Mouse (Mus musculus) hindbrain, embryonic 11.5 days (tissue): ENCODE measurements at regions not wholly inside any gene's neighbourhood (a gene's known extent, or its start where the extent isn't known, plus 50 kb on each side); places are given as distances from the start of the nearest gene placed in this dataset.
A peak's percentile ranks its signal among the peaks of the same experiment; 100 is the strongest.

ENCODE experiments used
- ATAC-seq: fragments of 200-750 bp; cut with Nextera tagmentation; 2 replicates; pipeline ENCODE4 v1.8.0; 2017; ENCODE audit warnings: mild to moderate bottlenecking, moderate TSS enrichment, moderate library complexity; ENCODE audit not compliant: low FRiP score
- DNase-seq: peaks from one replicate; pipeline ENCODE4 v3.0.0-alpha.2; 2015; ENCODE audit warnings: low spot score
- H3K27ac ChIP-seq: fragments of 300-500 bp; sonication (generic); 2 replicates; pipeline ENCODE4 v1.5.1; 2014; ENCODE audit warnings: mild to moderate bottlenecking, low read depth, low read length
- H3K27me3 ChIP-seq: fragments of 300-500 bp; sonication (generic); 2 replicates; pipeline ENCODE4 v1.6.1; 2014; ENCODE audit warnings: mild to moderate bottlenecking, low read length, moderate library complexity, mixed read lengths; ENCODE audit not compliant: control insufficient read depth, insufficient read depth
- H3K36me3 ChIP-seq: fragments of 300-500 bp; sonication (generic); 2 replicates; pipeline ENCODE4 v1.6.1; 2014; ENCODE audit warnings: mild to moderate bottlenecking, low read length, moderate library complexity, mixed read lengths; ENCODE audit not compliant: control insufficient read depth, insufficient read depth
- H3K4me1 ChIP-seq: fragments of 300-500 bp; sonication (generic); replicated peaks from 2 replicates; pipeline ENCODE4 v1.6.1; 2014; ENCODE audit warnings: low read length, mixed read lengths; ENCODE audit not compliant: control insufficient read depth, insufficient read depth
- H3K4me2 ChIP-seq: fragments of 300-500 bp; sonication (generic); replicated peaks from 2 replicates; pipeline ENCODE4 v1.6.1; 2014; ENCODE audit warnings: mild to moderate bottlenecking, low read depth, low read length
- H3K4me3 ChIP-seq: fragments of 300-500 bp; sonication (generic); 2 replicates; pipeline ENCODE4 v1.5.1; 2014; ENCODE audit warnings: low read depth, low read length
- H3K9ac ChIP-seq: fragments of 300-500 bp; sonication (generic); 2 replicates; pipeline ENCODE4 v1.6.1; 2014; ENCODE audit warnings: low read depth, low read length
- H3K9me3 ChIP-seq: fragments of 300-500 bp; sonication (generic); 2 replicates; pipeline ENCODE4 v1.6.1; 2016; ENCODE audit warnings: low read length; ENCODE audit not compliant: control insufficient read depth
- WGBS: fragments of 180-500 bp; shearing (Covaris S2); extraction: QIAGEN DNeasy Blood & Tissue Kit; methylation state at CpG from one replicate; pipeline ENCODE4 v1.1.7; 2014; 5-methylcytosine and 5-hydroxymethylcytosine counted together

DNA sequence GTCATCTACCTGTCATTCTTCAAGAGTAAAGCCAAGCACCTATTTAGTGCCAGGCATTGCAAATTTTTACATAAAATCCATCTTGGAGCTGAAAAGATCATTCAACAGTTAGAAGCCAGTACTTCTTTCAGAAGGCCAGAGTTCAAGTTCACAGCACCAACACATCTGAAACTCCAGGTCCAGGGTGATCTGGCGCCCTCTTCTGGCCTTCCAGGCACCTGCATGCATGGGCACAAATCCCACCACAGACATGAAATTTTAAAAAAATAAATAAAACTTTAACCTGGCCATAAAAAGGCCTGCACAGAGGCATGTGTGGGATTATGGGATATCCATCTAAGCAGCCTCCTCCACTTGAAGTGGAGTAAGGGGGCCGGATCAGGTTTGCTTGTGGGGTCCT lies 144.7 kb downstream of the Cct6b start:
- no peak overlapping the region for H3K4me3 ChIP-seq
- H3K27me3 ChIP-seq = peaks cover 4% of the 10 kb centered on the region; the same call in 1 of the 2 replicates
- no peaks in the 10 kb centered on the region for H3K36me3 ChIP-seq
- DNase-seq (no peak), ATAC-seq (no peak)
- no peak overlapping the region for H3K27ac ChIP-seq
- WGBS = 73% methylated on average over 2 of the region's 2 CpGs
- no peaks in the 10 kb centered on the region for H3K4me1 ChIP-seq
- H3K9me3 ChIP-seq = no peaks in the 10 kb centered on the region
- H3K4me2 ChIP-seq = no peak overlapping the region
- H3K9ac ChIP-seq = no peak overlapping the region

DNA sequence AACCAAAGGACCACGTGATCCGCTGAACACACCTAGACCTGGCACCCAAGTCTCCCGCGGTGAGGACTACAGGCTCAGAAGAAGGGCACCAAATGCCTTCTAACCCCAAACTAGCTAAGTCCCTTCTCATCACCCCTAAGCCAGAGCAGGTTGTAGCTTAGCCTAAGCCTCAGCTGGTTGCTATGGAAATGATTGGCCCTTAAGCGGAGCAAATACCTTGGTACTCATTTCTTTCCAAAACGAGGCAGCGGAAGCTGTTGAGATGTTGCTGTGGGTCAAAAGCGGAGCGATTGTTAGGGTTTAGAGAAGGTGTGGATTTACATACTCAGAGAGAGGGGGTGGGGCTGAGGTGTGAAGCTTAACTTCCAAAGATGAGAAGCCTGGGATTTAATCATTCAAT lies 145.7 kb downstream of the Cct6b start:
- H3K27ac ChIP-seq = no peak overlapping the region
- no peak overlapping the region for H3K9ac ChIP-seq
- no peak for DNase-seq
- peaks cover 4% of the 10 kb centered on the region; the same call in 1 of the 2 replicates for H3K27me3 ChIP-seq
- no peak overlapping the region for H3K4me3 ChIP-seq
- H3K36me3 ChIP-seq = no peaks in the 10 kb centered on the region
- no peak overlapping the region for H3K4me2 ChIP-seq
- no peak for ATAC-seq
- 6% methylated on average over 9 of the region's 9 CpGs for WGBS
- H3K9me3 ChIP-seq = no peaks in the 10 kb centered on the region
- H3K4me1 ChIP-seq = no peaks in the 10 kb centered on the region

DNA sequence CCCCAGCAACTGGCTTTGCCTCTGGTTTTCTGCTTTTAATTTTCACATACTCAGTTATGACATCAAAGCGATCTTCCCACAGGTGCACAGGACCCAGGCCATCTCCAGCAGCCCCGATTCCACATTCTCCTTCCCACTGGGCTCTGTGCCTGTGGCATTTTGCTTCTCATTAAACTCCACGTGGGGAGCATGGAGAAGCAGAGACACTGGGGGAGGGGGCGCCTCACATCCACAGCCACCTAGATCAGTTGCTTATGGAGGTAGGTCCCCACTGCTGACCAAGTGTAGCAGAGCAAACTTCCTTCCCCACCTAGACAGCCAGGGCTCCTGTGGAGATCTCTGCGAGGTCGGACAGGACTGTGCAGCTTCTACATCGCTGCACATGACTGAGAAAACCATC lies 147.3 kb downstream of the Cct6b start:
- no peaks in the 10 kb centered on the region for H3K36me3 ChIP-seq
- H3K27me3 ChIP-seq = peaks cover 4% of the 10 kb centered on the region; the same call in 1 of the 2 replicates
- H3K9me3 ChIP-seq = no peaks in the 10 kb centered on the region
- no peak overlapping the region for H3K9ac ChIP-seq
- no peak overlapping the region for H3K4me2 ChIP-seq
- 69% methylated on average over 7 of the region's 7 CpGs for WGBS
- DNase-seq (no peak), ATAC-seq (no peak)
- no peak overlapping the region for H3K4me3 ChIP-seq
- H3K4me1 ChIP-seq = no peaks in the 10 kb centered on the region
- H3K27ac ChIP-seq = no peak overlapping the region

DNA sequence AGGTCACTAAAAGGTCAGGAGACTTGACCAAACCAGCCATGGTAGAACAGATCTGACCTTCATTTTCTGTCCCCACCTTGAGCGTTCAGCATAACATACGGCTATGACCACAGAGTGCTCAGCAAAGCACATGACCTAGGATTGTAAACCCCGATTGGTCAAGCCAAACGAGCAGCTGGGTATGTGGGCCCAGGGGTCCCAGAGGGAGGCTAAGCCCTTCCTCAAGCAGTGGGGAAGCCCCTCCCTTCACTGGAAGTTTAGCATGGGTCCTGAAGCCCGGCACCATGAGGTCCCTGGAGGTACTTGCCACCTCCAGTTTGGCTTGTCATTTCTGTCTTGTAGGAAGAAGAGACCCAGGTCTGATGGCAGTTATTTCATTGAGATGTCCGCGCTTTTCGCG lies 149.8 kb downstream of the Cct6b start:
- Histone ChIP-seq H3K27ac (no peak overlapping the region), H3K4me1 (no peaks in the 10 kb centered on the region), H3K4me3 (no peak overlapping the region), H3K9me3 (no peaks in the 10 kb centered on the region), H3K9ac (no peak overlapping the region), H3K36me3 (no peaks in the 10 kb centered on the region), H3K4me2 (no peak overlapping the region), H3K27me3 (peaks cover 4% of the 10 kb centered on the region; the same call in 1 of the 2 replicates)
- WGBS = 91% methylated on average over 9 of the region's 9 CpGs
- DNase-seq (no peak), ATAC-seq (no peak)

DNA sequence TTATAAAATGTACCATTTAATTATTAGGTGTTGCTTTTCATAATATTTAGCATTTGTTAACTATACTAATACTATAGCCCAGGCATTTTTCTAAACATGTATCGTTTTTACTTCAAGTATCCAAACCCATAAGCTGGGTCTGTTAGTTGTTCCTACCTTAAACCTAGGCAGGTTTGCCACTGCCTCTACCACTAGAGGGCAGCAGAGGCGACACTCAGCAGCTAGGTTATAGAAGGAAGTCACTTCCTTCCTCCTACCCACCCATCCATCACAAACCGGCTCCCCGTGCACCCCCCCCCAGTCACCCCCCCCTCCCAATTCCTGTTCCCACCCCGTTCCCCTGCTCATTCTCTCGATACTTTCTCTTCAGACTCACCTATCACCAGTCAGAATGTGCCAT lies 150.6 kb downstream of the Cct6b start:
- 25% methylated on average over 6 of the region's 6 CpGs for WGBS
- H3K9ac ChIP-seq = no peak overlapping the region
- no peaks in the 10 kb centered on the region for H3K36me3 ChIP-seq
- peaks cover 4% of the 10 kb centered on the region; the same call in 1 of the 2 replicates for H3K27me3 ChIP-seq
- H3K4me2 ChIP-seq = no peak overlapping the region
- no peak overlapping the region for H3K27ac ChIP-seq
- H3K9me3 ChIP-seq = no peaks in the 10 kb centered on the region
- no peaks in the 10 kb centered on the region for H3K4me1 ChIP-seq
- ATAC-seq (no peak), DNase-seq (peak; percentile 73)
- no peak overlapping the region for H3K4me3 ChIP-seq

DNA sequence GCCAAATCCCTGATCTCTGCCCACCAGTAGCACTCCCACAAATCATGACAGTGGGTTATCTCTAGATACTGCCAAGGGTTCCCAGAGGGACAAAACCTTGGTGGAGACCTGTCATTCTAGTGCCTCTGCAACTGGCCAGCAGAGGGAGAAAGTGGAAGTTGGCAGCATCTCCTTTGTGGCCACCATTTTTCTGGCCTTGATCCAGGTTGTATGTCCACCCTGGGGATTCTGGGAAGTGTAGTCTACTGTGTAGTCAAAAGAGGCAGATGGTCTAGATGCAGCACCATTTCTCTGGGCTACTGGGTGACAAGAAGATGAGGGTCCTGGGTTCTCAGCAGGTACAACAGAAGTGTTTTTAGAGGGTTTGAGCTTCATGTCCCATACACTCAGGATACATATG lies 152.1 kb downstream of the Cct6b start:
- Histone ChIP-seq H3K9ac (no peak overlapping the region), H3K9me3 (no peaks in the 10 kb centered on the region), H3K4me3 (no peak overlapping the region), H3K36me3 (no peaks in the 10 kb centered on the region), H3K4me2 (no peak overlapping the region), H3K27me3 (no peaks in the 10 kb centered on the region), H3K27ac (no peak overlapping the region), H3K4me1 (no peaks in the 10 kb centered on the region)
- no peak for DNase-seq
- ATAC-seq = no peak

DNA sequence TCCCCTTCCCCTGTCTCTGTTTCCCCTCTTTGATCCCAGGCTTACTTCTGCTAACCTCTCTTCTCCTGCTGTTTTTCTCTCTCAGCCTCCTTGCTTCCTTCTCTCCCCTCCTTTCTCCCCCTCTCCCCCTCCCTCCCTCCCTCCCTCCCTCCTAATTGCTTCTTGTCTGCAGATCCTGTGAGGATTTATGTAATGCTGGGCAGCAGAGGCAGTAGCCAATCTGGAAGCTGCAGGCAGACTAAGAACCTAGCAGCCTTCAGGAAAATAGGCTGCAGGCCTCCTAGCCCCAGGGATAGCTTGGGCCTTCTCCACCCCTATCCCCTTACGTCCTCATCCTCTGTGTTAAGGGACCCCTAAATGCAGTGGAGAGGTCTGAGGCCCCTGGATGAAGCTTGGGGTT lies 155.2 kb downstream of the Cct6b start:
- no peak overlapping the region for H3K27ac ChIP-seq
- ATAC-seq (no peak), DNase-seq (no peak)
- no peaks in the 10 kb centered on the region for H3K27me3 ChIP-seq
- 69% methylated on average over 1 of the region's 1 CpGs for WGBS
- H3K9me3 ChIP-seq = no peaks in the 10 kb centered on the region
- H3K36me3 ChIP-seq = no peaks in the 10 kb centered on the region
- H3K4me3 ChIP-seq = no peak overlapping the region
- H3K9ac ChIP-seq = no peak overlapping the region
- H3K4me2 ChIP-seq = no peak overlapping the region
- no peaks in the 10 kb centered on the region for H3K4me1 ChIP-seq

DNA sequence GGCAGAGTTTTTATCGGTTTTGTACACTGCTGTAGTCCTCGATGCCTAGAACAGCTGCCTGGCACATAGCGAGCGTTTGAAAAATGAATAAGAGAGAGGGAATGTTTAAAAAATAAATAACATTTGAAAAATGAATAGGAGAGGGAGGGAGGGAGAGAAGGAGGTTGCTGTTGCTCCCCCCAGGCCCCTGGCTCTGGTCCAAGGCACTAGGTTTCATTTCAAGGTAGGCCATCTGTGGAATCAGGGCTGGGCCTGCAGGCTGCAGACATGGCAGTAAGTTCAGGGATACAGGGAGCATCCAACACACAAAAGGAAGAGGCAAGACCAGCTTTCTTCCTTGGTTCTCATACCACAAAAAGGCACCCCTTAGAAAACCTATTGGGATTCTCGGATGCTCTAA lies 156.5 kb downstream of the Cct6b start:
- Histone ChIP-seq H3K4me3 (no peak overlapping the region), H3K9me3 (no peaks in the 10 kb centered on the region), H3K36me3 (no peaks in the 10 kb centered on the region), H3K9ac (no peak overlapping the region), H3K4me1 (no peaks in the 10 kb centered on the region), H3K4me2 (no peak overlapping the region), H3K27ac (no peak overlapping the region), H3K27me3 (no peaks in the 10 kb centered on the region)
- DNase-seq (no peak), ATAC-seq (no peak)
- WGBS = 89% methylated on average over 5 of the region's 5 CpGs

DNA sequence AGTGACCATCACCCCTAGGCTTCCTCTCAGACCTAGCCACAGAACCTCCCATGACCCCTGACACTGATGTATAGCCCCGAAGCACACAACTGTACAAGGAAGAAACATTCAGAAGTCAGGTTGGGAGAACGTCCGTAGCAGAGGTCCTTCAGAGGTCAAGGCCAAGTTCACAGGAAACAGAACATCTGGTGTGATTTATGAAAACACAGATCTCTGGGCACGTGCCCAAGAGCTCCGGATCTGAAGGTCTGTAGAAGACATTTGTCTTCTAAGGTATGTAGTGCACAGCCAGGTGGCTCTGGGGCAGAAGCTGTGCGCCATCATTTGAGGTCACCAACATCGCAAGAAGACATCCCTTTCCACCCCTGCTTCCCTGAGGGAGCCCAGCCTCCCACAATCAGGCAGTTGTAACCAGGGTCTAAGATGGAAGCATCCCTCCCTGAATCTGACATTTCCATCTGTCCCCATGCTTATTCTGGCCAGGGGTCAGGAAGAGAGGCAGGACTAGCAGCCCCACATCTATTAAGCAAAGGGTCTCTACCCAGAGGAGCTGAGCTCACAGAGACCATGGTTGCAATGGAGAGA lies 159.8 kb downstream of the Cct6b start:
- no peak overlapping the region for H3K9ac ChIP-seq
- DNase-seq (no peak), ATAC-seq (no peak)
- H3K27ac ChIP-seq = no peak overlapping the region
- WGBS = 72% methylated on average over 7 of the region's 7 CpGs
- H3K27me3 ChIP-seq = 0 out of 2 replicates have a peak, but pooled peaks cover 3% of the 10 kb centered on the region
- H3K4me1 ChIP-seq = no peaks in the 10 kb centered on the region
- H3K36me3 ChIP-seq = no peaks in the 10 kb centered on the region
- no peak overlapping the region for H3K4me3 ChIP-seq
- H3K4me2 ChIP-seq = no peak overlapping the region
- no peaks in the 10 kb centered on the region for H3K9me3 ChIP-seq
